Mouse (Mus musculus) effector memory CD4-positive, alpha-beta T cell, adult 7 months (primary cell): Measurements from ENCODE around the gene 1700021F05Rik. TPM values are rescaled to one million over a fixed set of nuclear protein-coding genes. Genes with fewer than 3 reads are reported as not detected.

Experiments used
- polyA plus RNA-seq: library from polyadenylated mRNA; unstranded; fragments of 100-300 nt; shearing (Covaris generic); gene quantifications from one replicate; pipeline ENCODE4 v1.2.1, GENCODE M21; 2017

The 1700021F05Rik gene
- polyA plus RNA-seq: 11.4 TPM

GRCm38 (mm10) chr10:43540442-43541152, at the start of gene 1700021F05Rik:
Gene 1700021F05Rik (minus strand): TSS chr10:43540994.

DNA sequence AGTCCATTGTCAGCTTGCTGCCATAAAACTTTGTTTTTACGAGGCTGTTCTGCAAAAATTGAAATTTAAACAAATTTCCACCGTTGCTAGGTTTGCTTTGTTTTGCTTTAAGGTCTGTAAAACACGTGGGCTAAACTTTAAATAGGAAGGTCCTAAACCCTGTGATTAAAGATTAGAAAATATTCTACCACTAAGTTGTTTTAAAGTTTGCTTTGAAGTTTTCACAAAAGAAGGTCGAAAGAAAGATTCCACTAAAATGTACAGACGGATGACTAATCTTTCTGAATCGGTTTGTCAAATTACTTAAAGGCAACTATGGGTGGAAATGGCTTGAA, 37.2 kb upstream of the 1700021F05Rik start, which contains the start of gene Cd24a:
TSS of gene Cd24a (plus strand) at position 288 of the 335 bp plus-strand sequence.

GRCm38 (mm10) chr10:43523931-43524330, 16.9 kb downstream of the 1700021F05Rik start, which contains the start of gene Gm9803:
Gene Gm9803 (plus strand): TSS chr10:43524084.

DNA sequence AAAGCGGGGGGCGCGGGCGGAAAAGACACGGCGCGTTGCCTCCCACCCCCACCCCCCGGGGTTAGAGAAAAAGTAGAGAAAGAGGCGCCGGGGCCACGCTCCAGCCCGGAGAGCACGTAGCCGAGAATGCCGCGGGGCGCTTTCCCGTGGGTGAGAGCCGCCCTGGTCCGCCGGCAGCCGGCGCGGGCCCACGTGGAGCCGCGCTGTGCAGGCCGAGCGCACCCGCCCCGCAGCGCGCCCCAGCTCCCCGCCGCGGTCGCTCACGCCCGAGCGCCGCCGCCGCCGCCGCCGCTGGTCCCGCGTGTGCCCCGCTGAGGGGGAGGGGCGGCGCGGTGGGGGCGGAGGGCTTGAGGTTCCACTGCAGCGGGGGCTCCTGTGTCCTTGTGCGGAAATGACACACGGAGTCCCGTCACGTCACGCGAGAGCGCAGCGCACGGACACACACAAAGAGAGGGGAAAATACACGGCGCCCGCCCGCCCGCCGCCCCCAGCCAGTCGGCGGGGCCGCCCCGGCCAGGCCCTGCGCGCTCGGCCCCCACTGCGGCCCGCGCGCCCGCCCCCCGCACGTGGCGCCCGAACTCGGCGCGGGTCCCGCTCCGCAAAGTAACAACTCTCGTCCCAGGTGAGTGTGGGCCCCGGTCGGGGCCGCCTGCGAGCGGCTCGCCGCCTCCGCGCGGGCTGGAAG, 61.9 kb downstream of the 1700021F05Rik start, which contains the start of gene Bend3:
TSS of gene Bend3 (plus strand) at position 81 of the 685 bp plus-strand sequence.

Other genes starting within 250 kb of the 1700021F05Rik start
- gene Bend3, start 62.2 kb downstream of the 1700021F05Rik start, polyA plus RNA-seq: 5.0 TPM
- 45.2 TPM for gene Gm9803, start 16.9 kb downstream of the 1700021F05Rik start, polyA plus RNA-seq
- gene Cd24a, start 37.3 kb upstream of the 1700021F05Rik start, polyA plus RNA-seq: 0.34 TPM